Mouse (Mus musculus) cerebellum, adult 11 months (tissue): Measurements from ENCODE around the gene Fbxl17.

ENCODE experiments used
- DNase-seq: peaks from one replicate; pipeline ENCODE4 v3.0.0; 2022

Gene Fbxl17

DNA sequence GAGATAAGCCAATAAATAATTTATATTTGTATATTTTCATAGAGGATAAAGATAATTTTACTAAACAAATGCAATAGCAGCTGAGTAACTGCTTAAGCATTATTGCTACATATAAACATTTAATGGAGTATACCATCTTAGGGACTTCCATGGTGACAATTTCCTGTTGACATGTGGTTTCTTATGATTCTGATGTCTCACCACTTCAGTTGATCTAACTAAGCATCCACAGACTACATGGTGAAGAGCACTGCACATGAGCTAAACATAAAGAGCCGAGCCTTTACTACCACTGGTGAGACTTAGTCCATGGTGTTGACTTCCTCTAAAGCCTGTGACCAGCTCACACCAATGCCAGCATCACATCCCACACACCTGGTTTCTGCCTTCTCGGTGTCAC, 175.1 kb downstream of the Fbxl17 start:
- DNase-seq, result no peak

DNA sequence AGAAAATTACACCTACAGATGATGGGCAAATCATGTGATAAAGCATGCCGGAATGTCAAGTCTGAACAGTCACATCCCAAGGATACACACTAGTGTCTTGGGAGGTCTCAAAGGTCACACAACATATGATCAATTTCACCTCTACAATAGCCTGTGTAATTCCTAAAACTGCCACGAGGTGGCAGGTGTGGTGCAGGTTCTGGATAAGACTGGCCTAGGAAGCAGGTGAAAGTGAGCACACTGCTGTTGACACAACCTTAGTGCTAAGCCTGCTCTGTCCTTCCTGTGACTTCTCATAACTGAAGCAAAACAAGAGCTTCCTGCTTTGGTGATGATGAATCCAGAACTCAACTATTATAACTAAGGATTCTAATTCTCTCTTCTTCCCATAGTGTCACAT, 175.8 kb downstream of the Fbxl17 start:
- DNase-seq, result peak; percentile 63

DNA sequence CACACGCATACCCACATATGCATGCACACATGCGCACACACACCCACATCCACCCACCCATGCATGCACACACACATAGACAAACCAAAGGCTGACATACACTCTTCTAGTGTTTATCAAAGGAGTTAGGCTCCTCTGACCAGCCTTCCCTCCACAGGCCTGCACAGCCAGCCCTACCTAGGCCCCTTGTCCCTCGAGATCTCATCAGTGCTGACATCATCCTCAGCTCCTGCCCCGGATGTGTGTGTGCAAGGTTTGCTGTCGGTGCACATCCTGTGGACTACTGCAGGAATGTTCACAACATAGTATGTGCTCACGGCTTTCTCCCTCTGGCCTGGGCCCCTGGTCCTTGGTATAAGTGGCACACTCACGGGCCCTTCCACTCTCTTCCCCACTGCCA, 177.0 kb downstream of the Fbxl17 start:
- no peak for DNase-seq

DNA sequence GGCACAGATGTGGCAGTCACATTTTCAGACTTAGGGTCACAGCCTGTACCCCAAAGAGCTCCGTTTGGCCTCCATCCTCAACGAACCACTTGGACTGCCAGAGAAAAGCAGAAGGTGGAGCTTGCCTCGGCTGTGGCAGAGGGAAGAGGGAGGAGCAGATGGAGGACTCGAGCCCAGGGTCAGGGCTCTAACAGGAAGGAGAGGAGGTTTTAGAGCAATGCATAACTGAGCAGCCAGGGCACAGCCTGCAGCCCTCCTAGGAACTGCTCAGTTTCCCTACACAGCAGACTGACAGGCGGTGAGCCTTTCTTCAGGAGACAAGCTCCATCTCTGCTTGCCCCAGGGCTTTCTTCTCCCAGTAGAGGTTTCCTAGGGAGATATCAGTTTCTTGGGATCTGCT, 178.5 kb downstream of the Fbxl17 start:
- DNase-seq, result no peak

DNA sequence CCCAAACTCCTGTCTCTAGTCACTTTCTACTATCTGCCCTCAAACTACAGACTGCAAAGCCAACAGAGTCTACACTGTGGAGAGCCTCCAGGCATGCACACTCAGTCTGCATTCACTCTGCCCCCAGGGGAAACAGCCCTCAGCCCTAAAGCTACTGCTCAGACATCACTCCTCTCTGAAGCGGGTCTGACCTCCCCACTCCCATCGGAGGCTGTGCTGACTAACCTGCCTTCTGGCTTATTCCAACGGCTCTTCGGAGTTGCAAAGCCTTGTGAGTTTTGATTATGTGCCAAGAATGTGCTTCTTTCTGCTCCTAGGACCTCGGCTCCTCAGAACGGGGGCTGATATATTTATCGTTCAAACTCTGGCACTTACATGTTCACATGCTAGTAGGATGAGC, 182.3 kb downstream of the Fbxl17 start:
- no peak for DNase-seq

DNA sequence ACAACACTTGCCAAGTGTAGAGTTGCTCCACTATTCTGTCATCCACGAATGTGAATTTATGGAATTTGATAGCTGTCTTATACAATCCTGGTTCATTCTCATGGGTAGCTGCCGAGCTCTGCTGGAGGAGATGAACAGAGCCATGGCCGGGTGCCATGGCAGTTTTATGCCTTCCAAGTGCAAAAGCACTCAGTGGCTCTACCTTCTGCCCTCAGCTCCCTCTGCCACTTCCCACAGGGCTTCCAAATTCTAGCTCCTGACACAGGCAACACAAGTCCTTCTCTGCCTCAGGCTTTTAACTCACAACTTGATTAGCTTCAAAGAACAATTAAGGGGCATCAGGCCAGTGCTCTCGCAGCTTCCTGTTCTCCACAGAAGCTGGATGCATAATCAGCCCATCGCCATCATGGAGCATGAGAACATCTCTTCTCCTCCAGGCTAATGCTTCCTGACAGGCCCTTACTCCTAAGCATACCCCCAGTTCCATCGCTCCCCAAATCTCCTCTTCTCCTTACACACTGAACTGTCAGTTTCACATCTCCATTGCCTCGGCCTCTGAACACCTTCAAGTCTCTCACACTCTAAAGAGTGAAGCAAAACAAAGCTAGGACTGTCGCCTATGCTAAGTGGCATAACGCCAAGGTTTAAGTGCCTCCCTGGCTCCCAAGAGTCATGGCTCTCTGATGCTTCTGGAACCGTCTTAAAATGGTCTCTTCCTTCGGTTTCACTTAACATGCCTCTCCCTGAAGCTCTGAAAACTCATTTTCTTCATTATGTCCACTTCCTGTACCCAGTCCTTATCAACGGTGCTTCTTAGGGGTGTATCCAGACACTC, 184.0 kb downstream of the Fbxl17 start:
- DNase-seq, result peak; percentile 68

DNA sequence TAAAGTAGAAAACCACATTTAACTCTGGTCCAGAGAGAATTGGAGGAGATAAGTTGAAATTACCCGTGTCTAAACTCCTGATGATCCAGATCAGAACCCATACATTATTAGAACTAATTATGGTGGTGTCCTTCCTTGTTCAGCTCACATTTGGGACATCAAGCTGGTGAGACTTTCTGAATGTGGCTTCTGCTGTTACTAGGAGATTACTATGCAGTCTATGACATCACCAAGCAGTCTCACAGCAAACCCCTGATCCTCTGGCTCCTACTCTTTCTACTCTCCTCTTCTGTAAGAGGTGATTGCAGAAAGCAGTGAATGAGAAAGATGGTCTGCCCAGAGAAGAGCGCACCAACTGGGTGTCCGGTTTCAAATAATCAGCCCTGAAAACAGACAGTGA, 187.0 kb downstream of the Fbxl17 start:
- DNase-seq, result no peak

DNA sequence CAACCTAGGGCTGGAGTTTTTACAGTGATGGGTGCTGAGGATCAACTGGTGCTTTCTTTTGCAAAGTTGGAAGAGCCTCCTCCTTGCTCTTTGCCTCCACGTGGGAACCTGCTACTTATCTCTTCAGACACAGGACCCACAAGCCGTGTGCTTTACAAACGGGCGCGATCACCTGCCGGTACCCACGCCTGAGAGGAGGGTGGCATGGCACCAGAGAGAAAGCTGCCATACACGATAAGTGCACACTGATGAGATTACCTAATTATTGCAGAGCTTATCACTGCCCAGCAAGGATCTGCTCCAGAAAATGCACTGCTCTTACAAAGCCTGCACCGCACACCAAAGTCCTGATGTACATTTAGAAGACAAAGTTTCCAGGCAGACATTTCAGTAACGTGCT, 187.5 kb downstream of the Fbxl17 start:
- no peak for DNase-seq

DNA sequence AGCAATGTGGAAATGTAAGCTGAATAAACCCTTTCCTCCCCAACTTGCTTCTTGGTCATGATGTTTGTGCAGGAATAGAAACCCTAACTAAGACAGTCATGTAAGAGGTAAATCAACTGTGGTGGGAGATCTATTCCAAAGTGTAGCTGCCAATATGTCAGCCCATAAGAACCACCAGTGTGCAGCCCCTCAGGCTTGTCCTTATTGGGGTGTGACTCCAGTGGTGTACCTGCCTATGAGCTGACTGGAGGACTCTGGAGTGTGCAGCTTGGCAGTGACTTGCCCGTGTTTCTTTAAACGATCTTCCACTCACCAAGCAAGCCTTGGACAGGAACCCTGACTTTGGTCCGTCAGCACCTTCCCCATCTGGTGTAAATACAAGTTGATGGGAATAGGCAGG, 188.2 kb downstream of the Fbxl17 start:
- no peak for DNase-seq

DNA sequence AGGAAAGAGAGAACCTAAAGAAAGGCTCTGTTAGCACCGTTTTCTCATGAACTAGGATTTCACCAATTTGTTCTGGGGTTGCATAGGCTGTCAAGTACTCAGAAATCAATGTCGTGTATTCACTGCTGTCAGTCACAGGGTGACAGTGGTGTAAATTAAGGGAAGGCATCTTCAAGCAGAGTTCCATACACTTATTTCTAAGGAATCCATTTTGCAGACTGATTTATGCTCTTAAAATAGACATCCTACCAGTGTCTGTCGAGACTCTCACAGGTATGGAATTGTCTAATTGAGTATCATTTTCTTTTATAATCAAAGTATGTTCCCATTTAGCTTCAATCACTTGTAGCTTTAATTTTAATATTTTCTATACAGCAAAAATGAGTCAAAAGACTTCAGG, 189.8 kb downstream of the Fbxl17 start:
- DNase-seq, result no peak

DNA sequence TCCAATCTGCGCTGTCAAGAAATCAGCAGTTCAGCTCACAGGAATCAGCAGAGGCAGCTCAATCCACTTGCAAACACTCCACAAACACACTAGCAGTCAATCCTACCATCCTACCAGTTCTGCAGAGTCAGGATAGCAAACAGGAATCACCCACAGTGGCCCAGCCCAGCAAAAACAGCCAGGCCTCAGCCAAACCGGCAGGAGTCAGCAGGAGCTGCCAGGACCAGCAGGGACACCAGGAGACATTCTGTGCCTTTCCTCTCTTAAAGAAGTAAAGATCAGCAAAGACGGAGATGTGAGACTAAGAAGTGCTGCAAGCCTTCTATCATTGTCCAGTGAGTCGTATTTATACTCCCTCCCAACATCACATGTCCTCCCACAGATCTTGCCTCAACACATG, 196.0 kb downstream of the Fbxl17 start:
- peak; percentile 57 for DNase-seq

DNA sequence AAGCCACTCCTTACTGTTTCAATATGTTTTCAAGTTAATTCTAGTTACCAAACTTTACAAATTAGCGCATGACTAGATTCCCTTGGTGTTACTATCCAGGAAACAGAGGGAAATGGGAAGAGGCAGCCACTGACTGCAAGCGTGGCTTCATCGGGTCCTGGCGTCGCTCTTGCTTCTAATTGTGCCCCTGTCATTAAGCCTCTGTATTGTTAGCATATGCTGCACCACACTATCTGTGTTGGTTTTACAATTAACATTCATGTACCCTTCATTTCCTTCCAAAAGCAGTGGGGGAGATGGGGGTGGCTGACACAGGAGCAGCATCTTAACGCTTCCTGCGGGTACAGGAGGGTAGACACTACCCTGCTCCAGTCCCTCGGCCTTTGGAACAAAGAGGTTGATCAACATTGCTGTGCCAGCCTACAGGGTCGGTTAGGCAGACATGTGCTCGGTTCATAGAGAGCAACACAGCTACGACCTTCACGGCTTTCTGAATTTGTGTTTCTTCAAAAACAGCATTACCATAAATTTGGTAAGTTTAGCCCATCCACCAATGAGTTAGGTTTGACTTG, 197.9 kb downstream of the Fbxl17 start:
- no peak for DNase-seq

DNA sequence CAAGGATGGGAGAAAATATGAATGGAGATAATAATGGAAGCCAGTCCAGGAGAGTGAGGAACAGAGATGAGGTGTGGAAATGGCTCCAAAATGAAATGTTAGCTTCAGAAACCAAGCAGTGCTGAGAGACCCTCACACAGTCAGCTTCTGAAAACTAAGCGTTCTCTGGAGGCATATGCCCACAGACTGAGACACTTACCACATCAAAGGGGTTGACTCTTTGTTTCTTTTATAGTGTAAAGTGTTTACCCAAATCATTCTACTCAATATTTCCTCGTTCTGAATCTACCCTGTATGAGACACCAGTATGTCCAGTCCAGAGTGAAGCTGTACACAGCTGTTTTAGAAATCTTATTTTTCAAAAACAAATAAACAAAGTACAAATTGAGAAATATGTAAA, 204.3 kb downstream of the Fbxl17 start:
- no peak for DNase-seq

DNA sequence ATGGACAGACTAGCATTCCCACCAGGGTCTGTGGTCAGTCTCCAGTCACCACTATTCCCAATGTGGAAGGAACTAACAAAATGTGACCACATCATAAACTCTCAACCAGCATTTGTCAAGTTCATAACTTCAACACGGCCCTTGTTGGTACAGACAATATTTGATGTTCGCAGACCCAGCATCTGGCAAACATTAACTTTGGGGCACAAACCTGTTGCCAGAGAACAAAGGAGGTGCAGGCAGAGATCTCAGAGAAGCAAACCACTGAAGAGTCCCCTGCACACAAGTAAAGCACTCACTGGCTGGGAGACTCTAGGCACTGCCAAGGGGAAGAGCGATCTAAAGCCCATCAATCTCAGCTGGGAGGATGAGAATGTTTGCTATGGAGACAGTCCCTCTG, 204.9 kb downstream of the Fbxl17 start:
- DNase-seq, result no peak

DNA sequence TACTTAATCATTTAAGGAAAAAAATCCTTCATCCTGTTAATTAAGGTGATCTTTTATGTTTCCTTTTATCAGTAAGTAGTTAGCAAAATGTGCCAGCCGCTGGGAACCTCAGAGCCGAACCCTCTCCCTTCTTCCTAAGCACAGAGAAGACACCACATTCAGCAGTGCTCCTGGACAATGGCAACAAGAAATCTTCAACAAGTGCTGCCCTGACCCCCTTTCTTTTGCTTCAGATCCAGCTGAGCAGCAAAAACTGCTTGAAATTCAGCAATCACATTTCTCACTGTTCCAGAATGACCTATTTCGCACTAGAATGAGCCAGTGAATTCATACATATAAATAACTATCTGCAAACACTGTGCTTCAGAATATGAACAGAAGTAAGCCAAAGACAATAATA, 205.8 kb downstream of the Fbxl17 start:
- no peak for DNase-seq

DNA sequence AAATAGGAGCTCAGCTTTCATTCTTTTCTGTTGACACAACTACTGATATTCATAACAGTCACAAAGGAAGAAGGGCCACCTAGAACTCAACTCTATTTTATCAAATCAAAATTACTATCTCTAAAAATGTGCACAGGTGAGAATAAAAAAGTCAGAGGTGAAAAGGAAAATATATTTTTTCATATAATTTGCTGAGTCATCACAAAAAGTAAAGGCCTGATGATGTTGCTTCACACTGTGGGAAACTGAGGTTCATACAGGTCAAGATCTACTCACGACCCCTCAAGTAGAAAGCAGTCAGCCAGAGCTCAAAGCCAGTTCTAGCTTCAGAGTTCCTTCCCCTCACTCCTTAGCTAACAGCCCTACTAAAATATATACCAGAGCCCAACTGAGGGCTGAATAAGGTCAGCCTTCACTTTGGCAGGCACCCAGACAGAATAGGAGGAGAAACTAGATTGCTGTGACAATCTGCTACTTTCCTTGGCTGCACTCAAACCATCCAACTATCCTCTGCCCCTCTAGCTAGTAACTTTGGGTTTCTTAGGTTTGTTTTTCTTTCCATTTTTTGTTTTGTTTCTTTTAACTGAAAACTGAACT, 210.4 kb downstream of the Fbxl17 start:
- peak; percentile 23 for DNase-seq

DNA sequence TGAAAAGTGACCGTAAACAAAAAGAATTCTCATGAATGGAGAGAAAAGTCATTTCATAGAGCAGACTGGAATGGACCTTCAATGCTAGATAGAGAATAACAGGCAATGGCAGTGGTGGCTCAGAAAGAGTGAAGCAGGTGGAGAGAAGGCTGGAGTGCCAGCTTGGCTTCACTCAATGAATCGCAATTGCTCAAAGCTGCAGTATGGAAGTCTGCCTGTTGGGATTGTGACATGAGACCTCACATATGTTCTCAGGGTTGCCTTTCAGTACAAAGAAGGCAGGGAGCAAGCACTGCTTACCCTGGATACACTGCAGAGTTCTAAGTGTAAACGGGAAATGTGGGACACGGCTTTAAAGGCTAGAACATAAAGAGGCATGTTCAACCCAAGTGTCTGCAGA, 211.0 kb downstream of the Fbxl17 start:
- no peak for DNase-seq

DNA sequence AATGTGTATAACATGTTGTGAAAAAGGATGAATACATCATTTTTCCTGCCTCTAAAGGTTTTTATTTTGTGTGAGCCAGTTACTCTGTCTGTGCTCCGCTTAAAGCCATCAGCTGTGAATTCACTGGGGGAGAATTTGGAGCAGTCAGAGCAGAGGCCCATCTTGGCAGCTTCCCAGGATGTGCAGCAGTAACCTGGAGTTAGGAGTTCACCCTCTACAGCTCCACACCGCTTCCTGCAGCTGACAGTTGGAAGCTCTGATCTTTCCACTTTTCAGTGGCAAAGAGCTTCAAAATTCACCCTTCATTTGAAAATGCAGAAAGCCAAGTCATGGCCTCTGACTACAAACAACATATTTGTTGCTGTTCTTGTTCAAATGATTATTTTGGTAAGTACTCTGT, 212.4 kb downstream of the Fbxl17 start:
- DNase-seq, result peak; percentile 27

DNA sequence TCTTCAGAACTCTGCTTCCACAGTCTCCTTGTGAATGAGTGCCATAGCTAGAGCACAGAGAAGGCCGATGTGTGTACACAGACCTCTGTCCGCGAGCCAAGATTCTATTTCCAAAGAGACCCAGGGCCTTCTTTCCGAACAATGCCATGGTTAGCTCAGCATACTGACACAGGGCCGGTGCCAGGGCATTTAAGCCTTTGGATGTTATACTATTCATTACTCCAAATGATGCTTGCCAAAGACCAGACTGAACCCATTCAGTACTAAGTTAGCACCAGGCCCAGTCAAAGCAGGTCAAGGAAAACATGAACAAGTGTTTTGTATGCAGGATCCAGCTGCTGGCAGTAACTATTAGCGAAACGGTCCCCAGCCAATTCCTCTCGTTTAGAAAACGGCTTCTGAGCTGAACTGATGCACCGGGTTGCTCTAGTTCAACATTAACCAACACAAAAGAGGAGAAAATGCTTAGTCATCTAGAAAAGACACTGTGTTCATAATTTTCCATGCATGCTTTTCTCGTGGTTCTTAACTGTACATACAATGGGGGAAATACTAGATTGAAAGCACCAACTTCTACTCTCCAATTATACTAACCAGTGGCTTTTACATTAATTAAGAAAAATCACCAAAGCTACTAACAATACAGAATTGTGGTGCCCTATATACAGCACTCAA, 214.4 kb downstream of the Fbxl17 start:
- peak; percentile 28 for DNase-seq

DNA sequence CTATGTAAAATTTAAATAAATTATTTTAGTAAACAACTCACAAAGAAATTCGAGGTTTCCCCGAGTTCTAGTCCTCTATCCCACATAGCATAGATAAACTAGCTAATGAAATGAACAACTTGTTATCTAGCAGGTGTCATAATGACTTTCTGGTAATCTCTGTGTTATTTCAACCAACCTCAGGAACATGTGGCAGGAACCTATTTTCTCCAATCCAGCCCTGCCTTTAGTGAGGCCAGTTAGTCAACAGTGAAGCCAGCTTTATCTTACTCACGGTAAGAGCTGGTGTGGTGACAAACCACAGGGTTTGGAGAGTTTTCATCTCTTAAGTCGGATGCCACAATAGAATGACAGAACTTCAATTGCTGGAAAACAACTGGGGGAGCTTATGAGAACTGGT, 215.7 kb downstream of the Fbxl17 start:
- DNase-seq, result no peak

DNA sequence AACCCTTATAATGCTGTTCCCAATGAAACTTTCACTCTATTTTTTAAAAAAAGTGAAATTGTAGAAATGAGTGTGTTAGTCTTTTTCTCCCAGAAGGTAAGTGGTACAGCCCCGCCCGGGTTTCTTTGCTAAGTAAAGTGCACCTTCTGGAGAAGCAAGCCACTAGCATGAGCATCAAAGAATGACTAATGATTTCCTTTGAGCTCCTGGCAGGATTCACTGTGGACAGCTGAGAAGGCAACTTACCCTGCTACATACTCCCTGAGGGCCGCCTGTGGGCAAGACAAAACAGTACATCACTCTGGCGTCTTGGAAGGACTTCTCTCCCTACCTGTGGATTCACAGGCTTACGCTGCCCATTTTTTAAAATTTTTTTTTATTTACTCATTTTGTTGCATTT, 217.8 kb downstream of the Fbxl17 start:
- DNase-seq, result no peak

DNA sequence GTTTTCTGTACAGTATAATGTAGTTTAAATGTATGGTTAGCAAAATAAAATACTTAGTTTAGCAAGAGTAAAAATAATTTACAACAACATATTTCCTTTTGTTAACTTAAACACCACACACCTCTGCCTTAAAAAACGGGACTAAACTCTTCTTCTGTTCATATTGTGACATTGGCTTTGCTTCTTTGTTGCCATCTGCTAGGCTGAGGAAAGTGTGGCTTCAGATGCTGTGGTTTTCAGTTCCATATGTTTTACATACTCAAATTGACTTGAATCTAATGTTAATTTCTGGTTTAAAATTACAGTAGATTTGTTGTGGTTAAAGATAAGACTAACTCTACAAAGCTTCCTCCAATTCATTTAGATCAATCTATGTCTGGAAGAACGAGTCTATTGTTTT, 218.8 kb downstream of the Fbxl17 start:
- no peak for DNase-seq

DNA sequence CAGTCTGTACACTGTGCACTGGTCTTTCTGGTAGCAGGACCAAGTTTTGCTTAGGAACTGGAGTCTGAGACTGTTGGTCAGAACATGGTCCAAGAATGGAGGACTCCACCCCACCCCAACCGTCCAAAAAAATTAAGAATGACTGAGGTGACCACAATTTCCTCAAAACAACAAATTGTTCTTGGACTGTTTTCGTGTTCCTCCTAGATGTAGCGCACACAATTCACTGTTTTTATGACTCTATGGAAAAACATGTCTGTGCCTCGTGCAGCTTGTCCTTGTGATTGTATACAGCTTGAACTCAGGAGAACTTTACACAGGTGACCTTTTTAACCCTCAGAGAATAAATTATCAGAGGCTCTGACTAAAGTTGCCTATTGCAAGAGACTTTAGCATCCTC, 220.7 kb downstream of the Fbxl17 start:
- DNase-seq, result no peak

DNA sequence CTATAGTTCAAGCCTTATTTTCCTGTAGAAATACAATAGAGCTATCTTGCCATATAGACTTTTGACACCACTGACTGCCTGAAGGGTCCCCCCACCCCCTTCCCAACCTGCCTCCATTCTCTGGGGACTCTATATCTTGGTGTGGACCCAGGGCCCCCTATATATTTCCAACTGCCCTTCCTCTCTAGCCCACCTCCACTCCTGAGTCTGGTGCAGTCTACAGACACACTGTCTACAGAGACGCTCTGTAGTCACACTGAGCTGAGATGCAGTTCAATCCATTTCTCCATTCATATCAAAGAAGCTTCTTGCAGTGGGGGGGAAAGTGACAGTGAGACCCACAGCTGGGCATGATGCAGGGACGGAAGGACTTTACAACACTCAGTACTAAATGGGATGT, 226.5 kb downstream of the Fbxl17 start:
- no peak for DNase-seq
